In genomic region chr19:23498011-23498410, GRCm38 (mm10) we compare ENCODE assay signal across 24 mouse cellular contexts. TPM values are rescaled to one million over a fixed set of nuclear protein-coding genes. Genes with fewer than 3 reads are reported as not detected.
A peak's percentile ranks its signal among the peaks of the same experiment; 100 is the strongest.
DNase-seq lines count a peak whose midpoint lies in the region; ATAC-seq and TF ChIP-seq lines count a peak whose summit lies in the region.
"Had no signal": no experiment of that assay in that cellular context is flagged by ENCODE, and none has a peak within 500 bp of the region (broad histone marks: within the 10 kb centered on the region; RNA-seq: fewer than 3 reads in every experiment).

No protein-coding gene starts in this region.

- TF ChIP-seq CTCF in midbrain, postnatal 0 days (IDR thresholded peaks at IDR 0.05) = no peak

- H3K4me3 ChIP-seq in midbrain, postnatal 0 days (ENCODE audit: low read depth, low read length) = no peak overlapping the region
- H3K4me3 ChIP-seq in midbrain, embryonic 14.5 days (replicated peaks; ENCODE audit: low read depth, low read length) = no peak overlapping the region
- H3K4me3 ChIP-seq in ES-E14 (ENCODE audit: insufficient read depth in 1 of 2, low read depth in 1 of 2, low read length in 2 of 2, poor library complexity in 1 of 2, severe bottlenecking in 1 of 2) = no peak overlapping the region; a peak in 1 of 4 replicates
- H3K4me3 ChIP-seq: embryonic facial prominence, embryonic 13.5 days; embryonic facial prominence, embryonic 15.5 days; erythroblast, embryonic 14.5 days; forebrain, embryonic 10.5 days; forebrain, embryonic 12.5 days had no signal

- H3K4me1 ChIP-seq in midbrain, postnatal 0 days (ENCODE audit: insufficient read depth, low read length) = no peaks in the 10 kb centered on the region
- no peaks in the 10 kb centered on the region for H3K4me1 ChIP-seq in midbrain, embryonic 14.5 days (ENCODE audit: control insufficient read depth, insufficient read depth, low read length)
- peaks cover 0 to 8% of the 10 kb centered on the region in 2 experiments; a peak in 1 of 4 replicates for H3K4me1 ChIP-seq in ES-E14 (ENCODE audit: control insufficient read depth in 2 of 2, insufficient read depth in 2 of 2, low read length in 2 of 2, poor library complexity in 1 of 2)
- H3K4me1 ChIP-seq: forebrain, embryonic 10.5 days; forebrain, embryonic 12.5 days had no signal

- 83% methylated on average over 7 of the region's 7 CpGs for WGBS in midbrain, postnatal 0 days
- WGBS in midbrain, embryonic 14.5 days = 79% methylated on average over 7 of the region's 7 CpGs

- no peak; the same call in 1 of the 2 replicates for ATAC-seq in midbrain, postnatal 0 days (ENCODE audit: low FRiP score)
- no peak for ATAC-seq in midbrain, embryonic 14.5 days (ENCODE audit: low FRiP score, low TSS enrichment)
- ATAC-seq: forebrain, embryonic 14.5 days; forebrain, embryonic 16.5 days had no signal

- H3K4me2 ChIP-seq in midbrain, postnatal 0 days (ENCODE audit: low read depth, low read length, poor library complexity, severe bottlenecking) = no peak overlapping the region
- H3K4me2 ChIP-seq in midbrain, embryonic 14.5 days (ENCODE audit: low read length) = no peak overlapping the region
- H3K4me2 ChIP-seq: embryonic facial prominence, embryonic 13.5 days; embryonic facial prominence, embryonic 15.5 days; forebrain, embryonic 12.5 days had no signal

- no peak overlapping the region for H3K27ac ChIP-seq in midbrain, postnatal 0 days (ENCODE audit: low read depth, low read length)
- H3K27ac ChIP-seq in midbrain, embryonic 14.5 days (replicated peaks; ENCODE audit: low read depth, low read length) = no peak overlapping the region
- no peak overlapping the region for H3K27ac ChIP-seq in ES-E14 (ENCODE audit: insufficient read depth, low read depth, low read length, poor library complexity, severe bottlenecking)
- H3K27ac ChIP-seq: embryonic facial prominence, embryonic 13.5 days; embryonic facial prominence, embryonic 15.5 days; forebrain, embryonic 10.5 days; forebrain, embryonic 12.5 days had no signal

- DNase-seq in midbrain, postnatal 0 days (ENCODE audit: low spot score) = peak; percentile 17
- DNase-seq in midbrain, embryonic 14.5 days = no peak
- peak; percentile 84 for DNase-seq in ES-CJ7 (ENCODE audit: low read depth, low spot score)
- peak; percentile 44 for DNase-seq in ES-E14 (ENCODE audit: low read depth, low spot score)
- DNase-seq in ZHBTc4 (ENCODE audit: low read depth, low spot score) = peak; percentile 78
- DNase-seq in left cerebral cortex, postnatal 36 days (ENCODE audit: low spot score in 2 of 2) = no peak
- DNase-seq in cerebellum, adult 18-20 months = no peak
- DNase-seq in kidney, postnatal 10 days = no peak
- DNase-seq: adrenal gland, adult 2 months; adrenal gland, postnatal 10 days; adrenal gland, postnatal 25 days; cerebellum, adult 11 months; cerebellum, adult 2 months; cerebellum, adult 9-10 months; cerebellum, postnatal 10 days; cerebellum, postnatal 25 days had no signal

- intact Hi-C loops in left cerebral cortex, postnatal 36 days (cut with DNase I) = no loop called here

- H3K27me3 ChIP-seq in midbrain, postnatal 0 days (ENCODE audit: insufficient read depth, low read length) = no peaks in the 10 kb centered on the region
- H3K27me3 ChIP-seq in midbrain, embryonic 14.5 days (ENCODE audit: control insufficient read depth, insufficient read depth, low read length) = no peaks in the 10 kb centered on the region
- H3K27me3 ChIP-seq: embryonic facial prominence, embryonic 13.5 days; embryonic facial prominence, embryonic 15.5 days; forebrain, embryonic 12.5 days had no signal

- in situ Hi-C loops in ES-E14 (cut with MboI; ENCODE audit: low sequenced_read_pairs in 2 of 2, unreplicated experiment in 2 of 2) = no loop called here

- H3K9me3 ChIP-seq in midbrain, postnatal 0 days (ENCODE audit: low read length) = no peaks in the 10 kb centered on the region
- no peaks in the 10 kb centered on the region for H3K9me3 ChIP-seq in midbrain, embryonic 14.5 days (ENCODE audit: control insufficient read depth, low read length)
- H3K9me3 ChIP-seq in ES-E14 (ENCODE audit: control insufficient read depth, insufficient read depth, low read depth, low read length) = no peaks in the 10 kb centered on the region
- H3K9me3 ChIP-seq: embryonic facial prominence, embryonic 13.5 days; embryonic facial prominence, embryonic 15.5 days; forebrain, embryonic 10.5 days; forebrain, embryonic 12.5 days had no signal

- H3K36me3 ChIP-seq in midbrain, postnatal 0 days (ENCODE audit: insufficient read depth, low read length) = no peaks in the 10 kb centered on the region
- no peaks in the 10 kb centered on the region for H3K36me3 ChIP-seq in midbrain, embryonic 14.5 days (ENCODE audit: control insufficient read depth, insufficient read depth, low read length)
- no peaks in the 10 kb centered on the region for H3K36me3 ChIP-seq in ES-E14 (ENCODE audit: control insufficient read depth, insufficient read depth, low read length, poor library complexity, severe bottlenecking)
- H3K36me3 ChIP-seq: embryonic facial prominence, embryonic 13.5 days; embryonic facial prominence, embryonic 15.5 days; forebrain, embryonic 10.5 days; forebrain, embryonic 12.5 days had no signal

- H3K9ac ChIP-seq in midbrain, postnatal 0 days (replicated peaks; ENCODE audit: low read length, poor library complexity, severe bottlenecking) = no peak overlapping the region
- no peak overlapping the region for H3K9ac ChIP-seq in midbrain, embryonic 14.5 days (replicated peaks; ENCODE audit: low read length)
- H3K9ac ChIP-seq in ES-E14 (ENCODE audit: insufficient read depth, low read depth, low read length, poor library complexity, severe bottlenecking) = no peak overlapping the region
- H3K9ac ChIP-seq: embryonic facial prominence, embryonic 13.5 days; embryonic facial prominence, embryonic 15.5 days; forebrain, embryonic 12.5 days had no signal

TF ChIP-seq in ES-E14, 5 proteins besides CTCF, POLR2A, EP300 and RAD21:
- TF ChIP-seq MAFK (IDR thresholded peaks at IDR 0.05; ENCODE audit: insufficient read depth, low read depth, low read length) = no peak
- TF ChIP-seq ZNF384 (IDR thresholded peaks at IDR 0.05; ENCODE audit: low read depth, low read length) = no peak
- TF ChIP-seq ZC3H11A (IDR thresholded peaks at IDR 0.05; ENCODE audit: borderline replicate concordance, low read depth, low read length) = no peak

RNA-seq across cellular contexts. Expression of gene Mamdc2, which starts 49.8 kb away (rescaled TPM):
- 5.0 and 5.3 TPM in 2 replicates for total RNA-seq in midbrain, postnatal 0 days (2014; rRNA removed)
- polyA plus RNA-seq in midbrain, postnatal 0 days (2015; fragmentation: Nextera tagmentation; extraction: Ambion mirVana) = 4.2 and 5.2 TPM in 2 replicates
- polyA plus RNA-seq in midbrain, embryonic 14.5 days (2014; fragmentation: Nextera tagmentation; extraction: Ambion mirVana) = 1.1 and 1.5 TPM in 2 replicates
- 0.26 and 0.85 TPM in 2 replicates for total RNA-seq in ES-E14 (2012; rRNA removed)
- under 1 TPM; 0.93 to 0.99 TPM for total RNA-seq in left cerebral cortex, postnatal 36 days (2021)
- total RNA-seq: MEL had no signal
- polyA plus RNA-seq: erythroblast, embryonic 14.5 days had no signal

Comparison
In these comparisons a context has a peak if more than half of its experiments do, and no peak if none do; other contexts are left out.
1. DNase-seq: peak in midbrain, postnatal 0 days (single experiment), ES-CJ7 (single experiment), ES-E14 (single experiment) and ZHBTc4 (single experiment); none in midbrain, embryonic 14.5 days (single experiment), left cerebral cortex, postnatal 36 days (0 of 2), cerebellum, adult 18-20 months (0 of 2) and kidney, postnatal 10 days (single experiment).